Mouse (Mus musculus) midbrain, embryonic 13.5 days (tissue): ENCODE data around the gene Cntn2. TPM values are rescaled to one million over a fixed set of nuclear protein-coding genes. Genes with fewer than 3 reads are reported as not detected.

Experiments
- ATAC-seq: fragments of 200-750 bp; cut with Nextera tagmentation; 2 replicates; pipeline ENCODE4 v1.8.0; 2017; ENCODE audit warnings: mild to moderate bottlenecking, moderate TSS enrichment, moderate library complexity
- H3K27ac ChIP-seq: fragments of 300-500 bp; sonication (generic); 2 replicates; pipeline ENCODE4 v1.5.1; 2015; ENCODE audit warnings: inconsistent platforms, mild to moderate bottlenecking, moderate library complexity
- H3K27me3 ChIP-seq: fragments of 300-500 bp; sonication (generic); 2 replicates; pipeline ENCODE4 v1.6.1; 2015; ENCODE audit warnings: mild to moderate bottlenecking, inconsistent platforms
- H3K36me3 ChIP-seq: fragments of 300-500 bp; sonication (generic); 2 replicates; pipeline ENCODE4 v1.6.1; 2015; ENCODE audit warnings: mild to moderate bottlenecking, inconsistent platforms
- H3K4me1 ChIP-seq: fragments of 300-500 bp; sonication (generic); replicated peaks from 2 replicates; pipeline ENCODE4 v1.6.1; 2015; ENCODE audit warnings: inconsistent platforms
- H3K4me2 ChIP-seq: fragments of 300-500 bp; sonication (generic); replicated peaks from 2 replicates; pipeline ENCODE4 v1.6.1; 2015; ENCODE audit warnings: moderate library complexity, mild to moderate bottlenecking, inconsistent platforms
- H3K4me3 ChIP-seq: fragments of 300-500 bp; sonication (generic); replicated peaks from 2 replicates; pipeline ENCODE4 v1.5.1; 2015; ENCODE audit warnings: mild to moderate bottlenecking, inconsistent platforms
- H3K9ac ChIP-seq: fragments of 300-500 bp; sonication (generic); replicated peaks from 2 replicates; pipeline ENCODE4 v1.6.1; 2015; ENCODE audit warnings: mild to moderate bottlenecking, inconsistent platforms
- H3K9me3 ChIP-seq: fragments of 300-500 bp; sonication (generic); 2 replicates; pipeline ENCODE4 v1.6.1; 2016; ENCODE audit warnings: mild to moderate bottlenecking, inconsistent platforms
- WGBS: fragments of 180-500 bp; shearing (Covaris S2); methylation state at CpG from one replicate; pipeline ENCODE4 v1.1.7; 2015; 5-methylcytosine and 5-hydroxymethylcytosine counted together
- polyA plus RNA-seq: library from polyadenylated mRNA; unstranded; fragments of >200 nt; fragmentation: Nextera tagmentation; extraction: Ambion mirVana; gene quantifications from 2 replicates; pipeline ENCODE4 v1.2.1, GENCODE M21; 2015

Gene Cntn2
- polyA plus RNA-seq, 1 experiment from 2014 or later = 90.2 TPM

DNA sequence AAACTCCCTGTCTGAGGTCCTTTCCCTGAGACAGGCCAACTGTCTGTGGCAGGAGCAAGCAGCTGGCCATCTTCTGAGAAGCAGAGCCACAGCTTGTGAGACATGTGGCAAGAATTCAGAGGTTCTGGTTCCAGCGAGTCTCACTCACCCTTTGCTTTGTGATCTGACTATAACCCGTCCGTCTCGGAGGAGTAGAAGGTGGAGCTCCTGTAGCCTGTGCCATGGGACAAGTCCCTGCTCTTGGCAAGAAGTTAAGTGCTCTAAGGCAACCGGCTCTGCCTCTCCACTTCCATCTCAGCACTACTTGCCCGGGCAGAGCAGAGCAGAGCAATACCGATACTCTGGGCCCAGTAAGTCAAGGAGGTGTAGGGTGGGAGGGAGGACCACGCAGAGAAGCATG lies 27.9 kb upstream of the Cntn2 start:
- Histone ChIP-seq H3K9ac (no peak overlapping the region), H3K27ac (0 out of 2 replicates have a peak overlapping the region, but pooled peaks have one; percentile 49), H3K4me3 (no peak overlapping the region), H3K4me2 (no peak overlapping the region), H3K4me1 (peaks cover 32% of the 10 kb centered on the region), H3K36me3 (peaks cover 42% of the 10 kb centered on the region), H3K27me3 (no peaks in the 10 kb centered on the region), H3K9me3 (no peaks in the 10 kb centered on the region)
- no peak for ATAC-seq
- WGBS = 89% methylated on average over 8 of the region's 8 CpGs

GRCm38 (mm10) chr1:132570068-132570780 lies 27.2 kb upstream of the Cntn2 start:
- Histone ChIP-seq H3K27me3 (no peaks in the 10 kb centered on the region), H3K4me1 (peaks cover 39% of the 10 kb centered on the region), H3K36me3 (peaks cover 35% of the 10 kb centered on the region), H3K4me3 (no peak overlapping the region), H3K27ac (peak overlapping the region; percentile 49; the same call in 1 of the 2 replicates), H3K9me3 (no peaks in the 10 kb centered on the region), H3K4me2 (no peak overlapping the region), H3K9ac (no peak overlapping the region)
- WGBS = 94% methylated on average over 15 of the region's 15 CpGs
- ATAC-seq = no peak

DNA sequence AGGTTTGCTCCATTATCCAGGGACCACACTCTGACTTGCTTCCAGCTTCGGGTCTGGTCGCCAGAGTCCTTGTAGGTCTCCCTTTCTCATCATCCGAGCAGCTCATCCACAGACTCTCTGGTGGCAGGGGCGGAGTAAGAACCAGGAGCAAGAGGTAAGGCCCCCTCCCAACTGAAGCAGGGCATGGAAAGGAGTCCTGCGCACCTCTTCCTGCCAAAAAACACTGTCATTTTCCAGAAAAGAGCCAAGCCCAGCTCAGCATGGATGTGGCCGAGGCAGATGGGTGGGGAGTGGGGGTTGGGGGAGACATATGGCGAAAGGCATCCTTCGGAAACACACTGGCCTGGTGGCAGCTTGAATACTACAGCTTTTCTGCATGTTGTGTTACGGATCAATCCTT lies 26.5 kb upstream of the Cntn2 start:
- ATAC-seq = no peak
- no peaks in the 10 kb centered on the region for H3K9me3 ChIP-seq
- peaks cover 42% of the 10 kb centered on the region for H3K4me1 ChIP-seq
- H3K9ac ChIP-seq = no peak overlapping the region
- no peaks in the 10 kb centered on the region for H3K27me3 ChIP-seq
- peak overlapping the region; percentile 48 for H3K27ac ChIP-seq
- 68% methylated on average over 9 of the region's 9 CpGs for WGBS
- H3K4me2 ChIP-seq = no peak overlapping the region
- H3K36me3 ChIP-seq = peaks cover 35% of the 10 kb centered on the region
- no peak overlapping the region for H3K4me3 ChIP-seq

DNA sequence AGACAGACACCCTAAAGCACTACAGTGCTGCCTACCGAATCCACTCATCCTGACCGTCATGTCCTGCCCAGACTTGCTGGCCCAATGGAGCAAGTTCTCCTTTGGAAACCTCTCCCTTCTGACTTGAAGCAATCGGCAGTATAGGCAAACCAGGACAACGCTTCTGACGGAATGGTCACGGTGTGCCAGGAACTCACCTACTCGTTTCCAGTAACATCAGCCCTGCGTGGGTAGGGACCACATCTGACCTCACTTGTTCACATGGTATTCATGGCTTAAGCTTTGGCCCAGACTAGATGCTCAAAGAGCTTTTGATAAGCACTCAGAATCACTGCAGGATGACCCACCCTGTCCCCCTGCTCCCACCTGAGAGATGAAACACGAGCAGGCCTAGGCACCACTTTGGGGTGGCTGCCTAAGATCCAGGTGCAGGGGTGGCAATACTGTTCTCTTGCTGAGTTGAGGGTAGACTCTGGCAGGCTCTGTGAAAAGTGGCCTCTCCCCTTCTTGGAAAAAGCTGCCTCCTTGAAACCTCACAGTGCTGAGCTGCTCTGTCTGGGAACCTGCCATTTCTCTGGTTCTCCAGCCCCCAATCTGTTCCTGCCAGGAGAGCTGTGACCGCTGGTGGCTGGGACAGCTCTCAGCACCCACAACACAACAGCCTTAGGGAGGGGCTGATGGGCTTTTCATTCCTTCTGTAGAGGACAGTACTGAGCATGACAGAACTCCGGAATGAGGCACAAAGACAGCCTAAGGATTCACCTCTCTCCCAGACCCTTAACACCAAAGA lies 24.5 kb upstream of the Cntn2 start:
- Histone ChIP-seq H3K4me3 (no peak overlapping the region), H3K27me3 (no peaks in the 10 kb centered on the region), H3K27ac (0 out of 2 replicates have a peak overlapping the region, but pooled peaks have one; percentile 17), H3K4me2 (no peak overlapping the region), H3K36me3 (peaks cover 25% of the 10 kb centered on the region), H3K9me3 (no peaks in the 10 kb centered on the region), H3K4me1 (peaks cover 44% of the 10 kb centered on the region), H3K9ac (no peak overlapping the region)
- WGBS = 85% methylated on average over 11 of the region's 11 CpGs
- no peak for ATAC-seq

DNA sequence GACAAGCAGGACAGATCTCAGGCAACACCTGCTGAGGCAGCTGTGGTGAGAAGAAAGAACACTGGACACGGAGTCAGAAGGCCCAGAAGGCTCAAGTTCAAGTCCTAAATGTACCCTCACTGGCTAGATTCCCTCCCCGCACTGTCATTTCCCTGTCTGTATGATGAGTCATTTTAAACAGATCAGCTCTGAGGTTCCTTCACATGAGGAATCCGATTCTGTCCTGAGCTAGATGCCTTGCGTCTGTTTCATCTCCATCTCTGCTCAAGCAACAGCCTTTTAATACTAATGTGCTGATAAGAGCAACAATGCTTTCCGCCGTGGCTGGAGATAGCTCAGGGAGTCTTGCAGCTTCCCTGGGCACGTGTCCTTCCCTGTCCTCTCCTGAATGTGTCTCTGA lies 22.7 kb upstream of the Cntn2 start:
- peaks cover 8% of the 10 kb centered on the region for H3K36me3 ChIP-seq
- H3K27me3 ChIP-seq = no peaks in the 10 kb centered on the region
- peaks cover 61% of the 10 kb centered on the region for H3K4me1 ChIP-seq
- ATAC-seq = no peak
- H3K9ac ChIP-seq = no peak overlapping the region
- no peaks in the 10 kb centered on the region for H3K9me3 ChIP-seq
- no peak overlapping the region for H3K4me2 ChIP-seq
- H3K4me3 ChIP-seq = no peak overlapping the region
- WGBS = 77% methylated on average over 7 of the region's 7 CpGs
- H3K27ac ChIP-seq = peak overlapping the region; percentile 61

GRCm38 (mm10) chr1:132564946-132565345 lies 21.9 kb upstream of the Cntn2 start:
- Histone ChIP-seq H3K9ac (no peak overlapping the region), H3K36me3 (no peaks in the 10 kb centered on the region; the same call in 1 of the 2 replicates), H3K27ac (peak overlapping the region; percentile 61; the same call in 1 of the 2 replicates), H3K27me3 (no peaks in the 10 kb centered on the region), H3K4me3 (no peak overlapping the region), H3K4me1 (peaks cover 67% of the 10 kb centered on the region), H3K9me3 (no peaks in the 10 kb centered on the region), H3K4me2 (no peak overlapping the region)
- ATAC-seq = no peak
- 27% methylated on average over 6 of the region's 6 CpGs for WGBS

DNA sequence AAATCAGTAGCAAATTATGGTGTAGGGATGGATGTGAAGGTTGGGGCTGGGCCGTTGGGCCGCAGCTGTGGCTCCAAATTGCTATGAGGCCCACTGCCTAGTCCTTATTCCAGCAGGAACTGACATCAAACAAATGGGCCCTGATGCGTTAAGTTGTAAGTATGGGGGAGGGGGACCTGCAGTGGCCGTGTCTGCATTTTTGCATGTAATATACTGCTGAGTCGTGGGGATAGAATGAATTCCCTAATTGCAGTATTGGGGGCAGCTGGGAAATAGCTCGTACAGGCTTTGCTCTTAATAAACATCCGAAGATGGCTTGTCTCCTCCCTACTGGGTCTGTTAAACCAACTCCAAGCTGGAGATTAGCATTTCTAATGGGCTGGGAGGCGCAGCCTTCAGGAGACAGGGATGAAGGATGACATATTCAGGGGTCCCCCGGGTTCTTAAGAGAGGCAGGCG lies 19.3 kb upstream of the Cntn2 start:
- no peaks in the 10 kb centered on the region for H3K9me3 ChIP-seq
- no peaks in the 10 kb centered on the region for H3K27me3 ChIP-seq
- peak overlapping the region; percentile 83 for H3K27ac ChIP-seq
- peaks cover 82% of the 10 kb centered on the region for H3K4me1 ChIP-seq
- peak; percentile 68 for ATAC-seq
- no peaks in the 10 kb centered on the region for H3K36me3 ChIP-seq
- H3K4me3 ChIP-seq = no peak overlapping the region
- no peak overlapping the region for H3K4me2 ChIP-seq
- no peak overlapping the region for H3K9ac ChIP-seq
- 10% methylated on average over 10 of the region's 10 CpGs for WGBS

DNA sequence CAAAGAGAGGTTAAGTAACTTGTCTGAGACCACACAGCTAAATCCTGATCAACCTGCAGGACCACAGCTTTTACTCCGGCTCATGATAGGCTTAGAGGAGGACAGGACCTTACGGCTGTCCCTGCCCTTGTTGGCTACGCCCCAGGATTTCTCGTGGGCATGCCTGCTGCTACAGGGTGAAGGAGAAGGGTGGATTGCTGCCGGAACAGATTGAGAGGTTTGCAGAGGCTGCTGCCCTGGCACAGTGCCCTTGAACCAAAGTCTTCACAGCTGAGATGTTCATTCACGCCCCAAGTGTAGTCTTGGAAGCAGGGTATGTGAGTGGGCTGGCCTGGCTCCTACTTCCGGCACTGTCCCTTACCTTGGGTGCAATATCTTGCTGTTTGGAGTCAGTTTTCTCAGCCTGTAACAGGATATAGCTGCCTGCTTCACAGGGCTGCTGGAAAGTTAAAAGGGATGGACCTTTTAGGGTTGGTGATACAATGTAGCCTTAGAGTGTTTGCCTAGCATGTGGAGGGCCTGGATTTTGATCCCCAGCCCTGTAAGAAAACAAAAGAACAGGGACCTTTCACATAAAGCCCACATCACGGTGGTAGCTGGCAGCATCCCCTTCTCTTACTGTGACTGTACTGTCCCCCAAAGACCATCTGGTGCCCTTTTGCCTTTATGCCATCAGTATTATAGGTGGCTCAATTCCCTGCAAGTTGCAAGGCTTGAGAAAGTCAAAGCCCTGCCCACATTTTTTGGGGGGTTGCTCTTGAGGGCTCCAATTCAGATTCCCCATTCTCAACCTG lies 18.0 kb upstream of the Cntn2 start:
- Histone ChIP-seq H3K9ac (no peak overlapping the region), H3K27ac (peak overlapping the region; percentile 83), H3K36me3 (no peaks in the 10 kb centered on the region), H3K4me1 (peaks cover 73% of the 10 kb centered on the region), H3K27me3 (no peaks in the 10 kb centered on the region), H3K4me2 (no peak overlapping the region), H3K4me3 (no peak overlapping the region), H3K9me3 (no peaks in the 10 kb centered on the region)
- no peak for ATAC-seq
- WGBS = 64% methylated on average over 8 of the region's 8 CpGs

DNA sequence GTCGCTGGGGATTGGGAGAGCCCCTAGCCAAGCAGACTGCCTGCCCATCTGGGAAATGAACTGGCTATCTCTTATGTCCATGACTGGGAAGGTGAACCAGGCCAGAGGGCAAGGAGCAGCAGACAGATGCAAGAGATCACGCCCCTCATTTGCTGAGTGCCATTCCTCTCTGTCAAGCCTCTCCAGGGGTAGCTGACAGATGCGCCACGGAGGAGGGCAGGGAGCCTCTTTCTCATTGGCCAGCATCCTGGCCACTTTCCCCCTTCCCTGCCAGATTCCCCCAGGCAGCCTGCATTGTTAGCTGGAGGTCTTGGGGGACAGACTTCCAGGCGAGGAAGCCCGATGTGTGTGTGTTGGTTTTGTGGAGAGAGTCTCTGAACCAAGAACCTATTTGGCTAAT lies 16.0 kb upstream of the Cntn2 start:
- H3K36me3 ChIP-seq = no peaks in the 10 kb centered on the region
- H3K27me3 ChIP-seq = no peaks in the 10 kb centered on the region
- no peaks in the 10 kb centered on the region for H3K9me3 ChIP-seq
- ATAC-seq = no peak
- no peak overlapping the region for H3K4me2 ChIP-seq
- H3K4me1 ChIP-seq = peaks cover 58% of the 10 kb centered on the region
- peak overlapping the region; percentile 79 for H3K27ac ChIP-seq
- H3K4me3 ChIP-seq = no peak overlapping the region
- WGBS = 8% methylated on average over 6 of the region's 6 CpGs
- H3K9ac ChIP-seq = no peak overlapping the region

DNA sequence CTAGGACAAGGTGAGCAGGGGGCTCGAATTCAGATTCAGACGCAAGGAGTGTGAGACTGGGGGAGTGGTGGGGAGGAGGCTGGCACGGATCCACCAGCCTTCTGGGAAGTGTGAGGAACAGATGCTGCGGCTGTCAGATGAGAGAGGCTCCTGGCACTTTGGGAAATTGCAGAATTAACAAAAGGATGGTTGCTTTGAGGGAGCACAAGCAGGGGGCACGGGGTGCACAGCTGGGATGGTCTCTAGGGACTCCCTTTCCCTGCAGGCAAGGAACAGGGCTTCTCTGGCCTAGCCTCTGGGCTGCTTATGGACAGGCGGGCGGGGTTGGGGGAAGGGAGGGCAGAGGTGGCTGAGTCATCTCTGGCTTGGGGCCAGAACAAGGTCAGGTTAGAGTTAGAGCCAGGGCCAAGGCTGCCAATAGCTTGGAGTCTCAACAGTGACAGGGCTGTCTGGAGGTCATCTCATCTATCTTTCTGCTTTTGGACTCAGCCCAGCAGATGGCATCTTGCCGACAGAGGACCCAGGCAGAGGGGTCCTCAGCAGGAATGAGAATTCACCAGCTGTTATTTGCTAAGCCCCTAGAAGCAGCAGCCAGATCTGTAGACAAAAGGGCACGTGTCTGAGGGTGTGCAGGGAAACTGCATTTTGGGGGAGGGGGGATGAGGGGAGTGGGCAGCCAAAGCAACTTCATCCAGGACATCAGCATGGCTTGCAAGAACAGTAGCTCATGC lies 15.0 kb upstream of the Cntn2 start:
- 25% methylated on average over 9 of the region's 9 CpGs for WGBS
- ATAC-seq = peak; percentile 69
- Histone ChIP-seq H3K9ac (no peak overlapping the region), H3K4me2 (no peak overlapping the region), H3K27ac (peak overlapping the region; percentile 79), H3K4me3 (no peak overlapping the region), H3K9me3 (no peaks in the 10 kb centered on the region), H3K27me3 (no peaks in the 10 kb centered on the region), H3K36me3 (no peaks in the 10 kb centered on the region), H3K4me1 (peaks cover 58% of the 10 kb centered on the region)

DNA sequence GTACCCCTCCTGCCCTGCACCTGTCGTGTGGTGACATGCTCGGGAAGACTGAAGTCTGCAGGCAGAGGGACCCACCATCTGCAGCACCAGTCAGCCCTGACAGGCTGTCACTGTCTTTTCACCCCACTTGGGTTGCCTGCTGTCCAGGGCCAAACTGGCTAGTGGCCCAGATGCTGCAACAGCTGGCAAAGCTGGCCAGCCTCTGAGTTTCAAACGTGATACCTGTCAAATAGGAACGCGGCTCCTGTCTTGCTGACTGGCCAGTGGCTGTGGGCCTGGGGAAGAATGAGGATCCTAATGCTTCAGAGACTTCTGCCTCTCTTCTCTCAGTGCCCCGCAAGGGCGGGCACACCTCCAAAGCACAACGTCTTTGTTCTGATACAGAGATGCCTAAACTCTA lies 733 bp upstream of the Cntn2 start:
- Histone ChIP-seq H3K9me3 (no peaks in the 10 kb centered on the region), H3K4me3 (no peak overlapping the region), H3K27ac (0 out of 2 replicates have a peak overlapping the region, but pooled peaks have one; percentile 7), H3K4me1 (peaks cover 63% of the 10 kb centered on the region), H3K4me2 (peak overlapping the region; percentile 73; the same call in 1 of the 2 replicates), H3K27me3 (peaks cover 29% of the 10 kb centered on the region), H3K9ac (no peak overlapping the region), H3K36me3 (no peaks in the 10 kb centered on the region)
- ATAC-seq = no peak
- 78% methylated on average over 8 of the region's 8 CpGs for WGBS
